Mouse (Mus musculus): ENCODE results near the gene Gm6902. TPM values are rescaled to one million over a fixed set of nuclear protein-coding genes. Genes with fewer than 3 reads are reported as not detected.

Gene Gm6902
- total RNA-seq (2023): not detected

GRCm38 (mm10) chr7:23278800-23279199 lies at the start of gene Gm6902:
Gm6902 (minus strand) TSS chr7:23278900.

GRCm38 (mm10) chr7:23300892-23301291 lies 22.2 kb upstream of the Gm6902 start, which contains the start of gene Nlrp4e:
Nlrp4e (plus strand) TSS chr7:23301192.

GRCm38 (mm10) chr7:23251582-23251981 lies 27.1 kb downstream of the Gm6902 start, which contains the start of gene Vmn1r166:
Vmn1r166 (minus strand) TSS chr7:23251682.

Other genes starting within 250 kb of the Gm6902 start
- gene Vmn1r163, start 223.4 kb downstream of the Gm6902 start, total RNA-seq (2023): not detected
- gene Gm8720, start 211.4 kb downstream of the Gm6902 start, total RNA-seq (2023): not detected
- gene Gm10662, start 134.4 kb downstream of the Gm6902 start, total RNA-seq (2023): not detected
- not detected for gene Vmn1r165, start 61.6 kb downstream of the Gm6902 start, total RNA-seq (2023)
- gene Vmn1r166, start 27.2 kb downstream of the Gm6902 start, total RNA-seq (2023): not detected
- not detected for gene Nlrp4e, start 22.3 kb upstream of the Gm6902 start, total RNA-seq (2023)
- not detected for gene Nlrp5, start 107.0 kb upstream of the Gm6902 start, total RNA-seq (2023)
- not detected for gene Vmn1r167, start 228.3 kb upstream of the Gm6902 start, total RNA-seq (2023)